ENCODE assay signal across 9 mouse cellular contexts in the genomic region with DNA sequence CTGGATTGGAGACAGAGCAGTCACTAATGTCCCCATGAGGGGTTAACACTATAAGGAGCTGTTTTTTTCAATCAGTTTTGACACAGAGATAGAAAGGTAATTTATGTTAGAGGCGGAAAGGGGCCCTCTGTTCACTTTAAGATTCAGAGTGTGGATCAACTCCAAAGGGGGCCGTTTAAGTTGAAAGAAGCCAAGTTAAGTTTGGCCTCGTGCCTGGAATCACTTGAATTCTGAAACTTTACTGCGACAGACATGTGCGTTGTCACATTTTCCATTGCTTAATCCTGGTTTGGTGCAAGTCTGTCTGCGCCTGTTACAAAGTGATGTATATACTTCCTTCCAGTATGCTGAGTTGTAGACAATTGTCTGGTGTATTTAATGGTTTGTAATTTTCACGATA. TPM values are rescaled to one million over a fixed set of nuclear protein-coding genes. Genes with fewer than 3 reads are reported as not detected.
DNase-seq lines count a peak whose midpoint lies in the region; ATAC-seq lines count a peak whose summit lies in the region.
"Had no signal": no experiment of that assay in that cellular context is flagged by ENCODE, and none has a peak within 500 bp of the region (broad histone marks: within the 10 kb centered on the region; RNA-seq: fewer than 3 reads in every experiment).

No protein-coding gene starts in this region.

- no peak overlapping the region; the same call in 1 of the 2 replicates for H3K27ac ChIP-seq in hindbrain, embryonic 16.5 days (ENCODE audit: low read depth, low read length)
- peak overlapping the region; percentile 54; the same call in 1 of the 2 replicates for H3K27ac ChIP-seq in neural tube, embryonic 15.5 days (replicated peaks)
- H3K27ac ChIP-seq: macrophage had no signal

- H3K4me1 ChIP-seq in hindbrain, embryonic 16.5 days (ENCODE audit: control insufficient read depth, insufficient read depth, low read depth, low read length) = no peaks in the 10 kb centered on the region; the same call in 1 of the 2 replicates
- H3K4me1 ChIP-seq in neural tube, embryonic 15.5 days = peaks cover 40% of the 10 kb centered on the region

- H3K9ac ChIP-seq in hindbrain, embryonic 16.5 days (ENCODE audit: low read depth, low read length) = no peak overlapping the region
- no peak overlapping the region for H3K9ac ChIP-seq in neural tube, embryonic 15.5 days (replicated peaks)

- DNase-seq in adrenal gland, postnatal 10 days = peak; percentile 70
- DNase-seq in adrenal gland, postnatal 4 days (ENCODE audit: low spot score in 2 of 2) = no peak
- DNase-seq in ovary, postnatal 14 days (ENCODE audit: low spot score) = peak; percentile 56
- DNase-seq in ovary, postnatal 10 days (ENCODE audit: low spot score) = no peak
- no peak for DNase-seq in urinary bladder, postnatal 25 days (ENCODE audit: low spot score)
- no peak for DNase-seq in left cerebral cortex, adult 11 months (ENCODE audit: low spot score)

- 35% methylated on average over 7 of the region's 7 CpGs for WGBS in hindbrain, embryonic 16.5 days
- WGBS in neural tube, embryonic 15.5 days = 33% methylated on average over 7 of the region's 7 CpGs

- H3K9me3 ChIP-seq in hindbrain, embryonic 16.5 days (ENCODE audit: control insufficient read depth, low read length) = no peaks in the 10 kb centered on the region
- no peaks in the 10 kb centered on the region for H3K9me3 ChIP-seq in neural tube, embryonic 15.5 days (replicated peaks)

- no peaks in the 10 kb centered on the region for H3K27me3 ChIP-seq in hindbrain, embryonic 16.5 days (replicated peaks; ENCODE audit: control insufficient read depth, insufficient read depth, low read length)
- H3K27me3 ChIP-seq in neural tube, embryonic 15.5 days (replicated peaks) = no peaks in the 10 kb centered on the region

- H3K4me3 ChIP-seq in hindbrain, embryonic 16.5 days (ENCODE audit: low read length) = no peak overlapping the region
- H3K4me3 ChIP-seq in neural tube, embryonic 15.5 days (replicated peaks) = no peak overlapping the region

- H3K36me3 ChIP-seq in hindbrain, embryonic 16.5 days (ENCODE audit: control insufficient read depth, insufficient read depth, low read length) = no peaks in the 10 kb centered on the region
- no peaks in the 10 kb centered on the region for H3K36me3 ChIP-seq in neural tube, embryonic 15.5 days

- no peak overlapping the region for H3K4me2 ChIP-seq in hindbrain, embryonic 16.5 days (ENCODE audit: low read length)
- H3K4me2 ChIP-seq in neural tube, embryonic 15.5 days = no peak overlapping the region

- peak; percentile 49 for ATAC-seq in hindbrain, embryonic 16.5 days
- no peak for ATAC-seq in neural tube, embryonic 15.5 days (ENCODE audit: low FRiP score)

RNA-seq across cellular contexts. Expression of a gene that starts 3.0 kb away (rescaled TPM):
- total RNA-seq in adrenal gland, postnatal 10 days (2021) = 1 to 10 TPM; 4.3 to 7.0 TPM
- 1 to 10 TPM; 6.9 to 7.7 TPM for total RNA-seq in adrenal gland, postnatal 4 days (2021)
- polyA plus RNA-seq in hindbrain, embryonic 16.5 days (2015; fragmentation: Nextera tagmentation; extraction: Ambion mirVana) = 1.8 and 1.9 TPM in 2 replicates
- polyA plus RNA-seq in neural tube, embryonic 15.5 days (2015; fragmentation: Nextera tagmentation; extraction: Ambion mirVana) = 3.5 and 6.2 TPM in 2 replicates
- polyA plus RNA-seq: macrophage had no signal

Comparison
In these comparisons a context has a peak if more than half of its experiments do, and no peak if none do; other contexts are left out.
1. DNase-seq: peak in adrenal gland, postnatal 10 days (single experiment) and ovary, postnatal 14 days (single experiment); none in adrenal gland, postnatal 4 days (0 of 2), ovary, postnatal 10 days (single experiment), urinary bladder, postnatal 25 days (single experiment) and left cerebral cortex, adult 11 months (single experiment).